Mouse (Mus musculus) intestine, postnatal 0 days (tissue): ENCODE measurements at regions not wholly inside any gene's neighbourhood (a gene's known extent, or its start where the extent isn't known, plus 50 kb on each side); places are given as distances from the start of the nearest gene placed in this dataset.

Experiments
- ATAC-seq: fragments of 200-750 bp; cut with Nextera tagmentation; 2 replicates; pipeline ENCODE4 v1.8.0; 2017; ENCODE audit warnings: mild to moderate bottlenecking, moderate TSS enrichment, moderate library complexity
- H3K27ac ChIP-seq: fragments of 300-500 bp; sonication (generic); 2 replicates; pipeline ENCODE4 v1.5.1; 2014; ENCODE audit warnings: mild to moderate bottlenecking, low read depth, low read length, moderate library complexity
- H3K27me3 ChIP-seq: fragments of 300-500 bp; sonication (generic); replicated peaks from 2 replicates; pipeline ENCODE4 v1.6.1; 2014; ENCODE audit warnings: low read length, mixed read lengths; ENCODE audit not compliant: control insufficient read depth, insufficient read depth
- H3K36me3 ChIP-seq: fragments of 300-500 bp; sonication (generic); 2 replicates; pipeline ENCODE4 v1.6.1; 2014; ENCODE audit warnings: mild to moderate bottlenecking, moderate library complexity; ENCODE audit not compliant: control insufficient read depth, insufficient read depth
- H3K4me1 ChIP-seq: fragments of 300-500 bp; sonication (generic); replicated peaks from 2 replicates; pipeline ENCODE4 v1.6.1; 2014; ENCODE audit warnings: antibody characterized with exemption, low read length, mixed read lengths; ENCODE audit not compliant: control insufficient read depth, insufficient read depth
- H3K4me2 ChIP-seq: fragments of 300-500 bp; sonication (generic); replicated peaks from 2 replicates; pipeline ENCODE4 v1.6.1; 2014; ENCODE audit warnings: low read depth, mild to moderate bottlenecking, moderate library complexity
- H3K4me3 ChIP-seq: fragments of 300-500 bp; sonication (generic); 2 replicates; pipeline ENCODE4 v1.5.1; 2014; ENCODE audit warnings: low read depth, low read length
- H3K9ac ChIP-seq: fragments of 300-500 bp; sonication (generic); 2 replicates; pipeline ENCODE4 v1.6.1; 2014; ENCODE audit warnings: mild to moderate bottlenecking, low read depth, low read length
- H3K9me3 ChIP-seq: fragments of 300-500 bp; sonication (generic); 2 replicates; pipeline ENCODE4 v1.6.1; 2016; ENCODE audit warnings: mixed run types; ENCODE audit not compliant: control insufficient read depth
- CTCF ChIP-seq: sonication (generic); IDR thresholded peaks from 2 replicates; pipeline ENCODE4 v1.5.1; 2016; ENCODE audit warnings: low read depth, mild to moderate bottlenecking, control low read depth, antibody characterized with exemption, moderate library complexity
- WGBS: fragments of 180-500 bp; shearing (Covaris S2); extraction: QIAGEN DNeasy Blood & Tissue Kit; methylation state at CpG from one replicate; pipeline ENCODE4 v1.1.7; 2014; 5-methylcytosine and 5-hydroxymethylcytosine counted together

- no peak for TF ChIP-seq CTCF
- Histone ChIP-seq H3K4me2 (no peak overlapping the region), H3K4me1 (no peaks in the 10 kb centered on the region), H3K36me3 (no peaks in the 10 kb centered on the region), H3K27me3 (no peaks in the 10 kb centered on the region), H3K9me3 (no peaks in the 10 kb centered on the region), H3K4me3 (no peak overlapping the region), H3K9ac (no peak overlapping the region), H3K27ac (no peak overlapping the region)
- 57% methylated on average over 6 of the region's 6 CpGs for WGBS
- no peak for ATAC-seq
Measured at GRCm38 (mm10) chr4:34261809-34262208, 211.8 kb upstream of the Spaca1 start.

DNA sequence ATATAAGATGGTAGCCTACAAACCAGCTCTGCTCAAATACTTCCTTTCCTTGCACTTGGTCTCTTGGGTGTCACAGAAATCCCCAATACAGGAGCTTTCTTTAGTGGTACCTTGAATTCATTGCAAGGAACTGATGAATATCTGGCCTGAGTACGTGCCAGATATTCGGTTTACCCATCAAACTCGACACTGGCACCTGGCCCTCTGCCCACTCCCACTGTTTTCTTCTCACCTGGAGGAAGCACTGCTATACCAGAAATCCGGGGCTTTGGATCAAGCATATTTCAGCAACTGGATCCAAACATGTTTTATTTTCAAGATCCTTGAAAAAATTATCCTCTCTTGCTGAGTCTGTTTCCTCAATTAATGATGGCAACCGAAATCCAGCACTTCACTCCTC lies 214.4 kb upstream of the Spaca1 start:
- no peak for ATAC-seq

GRCm38 (mm10) chr4:34274316-34274715 lies 224.3 kb upstream of the Spaca1 start:
- H3K27ac ChIP-seq, result no peak overlapping the region
- H3K4me3 ChIP-seq, result no peak overlapping the region
- no peaks in the 10 kb centered on the region for H3K36me3 ChIP-seq
- 66% methylated on average over 3 of the region's 3 CpGs for WGBS
- TF ChIP-seq CTCF, result no peak
- no peak overlapping the region for H3K9ac ChIP-seq
- no peak overlapping the region for H3K4me2 ChIP-seq
- ATAC-seq, result no peak
- H3K27me3 ChIP-seq, result no peaks in the 10 kb centered on the region
- H3K4me1 ChIP-seq, result no peaks in the 10 kb centered on the region
- H3K9me3 ChIP-seq, result no peaks in the 10 kb centered on the region

More for the DNA sequence above, 214.4 kb upstream of the Spaca1 start:
- WGBS, result 93% methylated on average over 5 of the region's 5 CpGs
- no peaks in the 10 kb centered on the region for H3K4me1 ChIP-seq
- no peaks in the 10 kb centered on the region for H3K27me3 ChIP-seq
- H3K9me3 ChIP-seq, result no peaks in the 10 kb centered on the region
- H3K36me3 ChIP-seq, result no peaks in the 10 kb centered on the region
- H3K9ac ChIP-seq, result no peak overlapping the region
- H3K27ac ChIP-seq, result no peak overlapping the region
- H3K4me3 ChIP-seq, result no peak overlapping the region
- H3K4me2 ChIP-seq, result no peak overlapping the region
- TF ChIP-seq CTCF, result no peak

DNA sequence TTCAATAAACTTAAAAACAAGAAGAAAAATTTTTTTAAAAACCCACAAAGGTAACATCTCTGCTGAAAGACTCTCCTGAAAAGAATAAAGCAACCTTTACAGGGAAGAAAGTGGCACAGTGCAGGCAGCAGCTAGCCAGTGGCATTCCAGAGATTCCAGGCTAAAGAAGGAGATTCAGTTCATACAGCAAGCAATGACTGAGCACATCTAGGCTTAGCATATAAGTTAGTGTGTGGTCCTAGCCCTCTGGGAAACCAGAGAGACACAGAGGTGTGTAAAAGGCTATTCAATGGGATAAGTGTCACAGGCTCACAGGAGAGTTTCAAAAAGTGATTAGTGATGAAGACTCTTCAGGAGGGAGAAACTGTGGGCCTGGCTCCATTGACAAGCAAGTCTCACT lies 225.4 kb upstream of the Spaca1 start:
- no peak for ATAC-seq
- Histone ChIP-seq H3K4me2 (no peak overlapping the region), H3K27ac (no peak overlapping the region), H3K4me1 (no peaks in the 10 kb centered on the region), H3K9me3 (no peaks in the 10 kb centered on the region), H3K27me3 (no peaks in the 10 kb centered on the region), H3K4me3 (no peak overlapping the region), H3K36me3 (no peaks in the 10 kb centered on the region), H3K9ac (no peak overlapping the region)
- no peak for TF ChIP-seq CTCF

DNA sequence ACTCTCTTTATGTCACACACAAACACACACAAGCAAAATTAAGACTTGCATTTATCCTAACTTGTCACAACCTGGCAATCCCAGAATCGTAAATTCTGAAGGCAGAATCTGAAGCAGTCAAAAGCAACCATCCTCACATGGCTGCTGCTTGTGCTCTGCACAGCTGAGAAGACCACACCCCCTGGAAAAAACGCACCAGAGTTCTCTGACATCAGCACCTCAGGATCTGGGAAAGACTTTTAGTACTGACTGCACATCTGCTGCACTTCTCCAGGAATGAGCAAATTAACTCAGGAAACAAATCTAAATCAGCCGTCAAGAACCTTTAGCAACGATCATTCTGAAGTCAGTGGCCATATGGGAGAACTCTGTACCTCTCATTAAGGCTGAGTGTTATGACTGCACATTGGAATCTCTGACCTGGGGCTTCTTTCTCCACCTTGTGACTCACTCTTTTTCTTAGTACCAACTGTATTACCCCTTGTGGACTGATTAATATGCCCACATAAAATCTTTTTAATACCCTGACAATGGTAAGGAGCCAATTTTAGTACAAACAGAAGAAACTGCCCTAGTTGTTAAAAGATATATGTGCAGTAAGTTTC lies 248.1 kb upstream of the Akirin2 start:
- Histone ChIP-seq H3K4me2 (no peak overlapping the region), H3K9me3 (no peaks in the 10 kb centered on the region), H3K27me3 (no peaks in the 10 kb centered on the region), H3K36me3 (no peaks in the 10 kb centered on the region), H3K4me1 (no peaks in the 10 kb centered on the region), H3K9ac (no peak overlapping the region), H3K4me3 (no peak overlapping the region), H3K27ac (no peak overlapping the region)
- TF ChIP-seq CTCF, result no peak
- no peak for ATAC-seq
- WGBS, result 46% methylated on average over 4 of the region's 4 CpGs

GRCm38 (mm10) chr4:34308921-34309563 lies 241.7 kb upstream of the Akirin2 start:
- Histone ChIP-seq H3K4me3 (no peak overlapping the region), H3K4me2 (no peak overlapping the region), H3K36me3 (no peaks in the 10 kb centered on the region), H3K9ac (no peak overlapping the region), H3K9me3 (no peaks in the 10 kb centered on the region), H3K4me1 (no peaks in the 10 kb centered on the region), H3K27ac (no peak overlapping the region), H3K27me3 (no peaks in the 10 kb centered on the region)
- 72% methylated on average over 8 of the region's 8 CpGs for WGBS
- TF ChIP-seq CTCF, result no peak
- ATAC-seq, result no peak
